Comparison of ENCODE assay signal across 26 mouse cellular contexts in the genomic region with DNA sequence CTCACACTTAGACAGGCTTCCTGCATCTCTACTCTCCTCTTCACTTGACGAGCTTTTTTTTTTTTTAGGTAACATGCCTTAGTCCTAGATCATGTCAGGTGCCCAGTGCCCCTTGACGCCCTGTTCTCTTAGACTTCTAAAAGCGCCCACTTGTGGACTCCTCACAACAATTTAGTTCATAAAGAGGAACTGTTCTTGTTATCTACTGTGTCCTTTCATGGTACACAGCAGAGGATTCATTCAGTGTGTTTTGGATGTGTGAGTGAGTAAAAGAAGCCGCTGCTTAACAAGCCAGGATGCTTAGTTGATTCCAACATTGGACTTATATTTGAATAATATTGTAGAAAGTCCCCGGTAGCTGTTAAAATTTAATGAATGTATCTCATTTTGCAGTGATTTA. TPM values are rescaled to one million over a fixed set of nuclear protein-coding genes. Genes with fewer than 3 reads are reported as not detected.
"Had no signal": no experiment of that assay in that cellular context is flagged by ENCODE, and none has a peak within 500 bp of the region (broad histone marks: within the 10 kb centered on the region; RNA-seq: fewer than 3 reads in every experiment).

No protein-coding gene starts in this region.

- H3K4me3 ChIP-seq: embryonic facial prominence, embryonic 10.5 days; embryonic facial prominence, embryonic 12.5 days; embryonic facial prominence, embryonic 13.5 days; embryonic facial prominence, embryonic 15.5 days; erythroblast, embryonic 14.5 days; forebrain, embryonic 10.5 days; forebrain, embryonic 12.5 days; forebrain, embryonic 13.5 days; forebrain, embryonic 15.5 days; gastrocnemius, adult 2 months; heart, adult 2 months had no signal

- H3K27ac ChIP-seq: embryonic facial prominence, embryonic 10.5 days; embryonic facial prominence, embryonic 12.5 days; embryonic facial prominence, embryonic 13.5 days; embryonic facial prominence, embryonic 15.5 days; forebrain, embryonic 10.5 days; forebrain, embryonic 12.5 days; forebrain, embryonic 13.5 days; forebrain, embryonic 15.5 days; gastrocnemius, adult 2 months; heart, adult 2 months had no signal

- H3K9me3 ChIP-seq: embryonic facial prominence, embryonic 10.5 days; embryonic facial prominence, embryonic 12.5 days; embryonic facial prominence, embryonic 13.5 days; embryonic facial prominence, embryonic 15.5 days; forebrain, embryonic 10.5 days; forebrain, embryonic 12.5 days; forebrain, embryonic 13.5 days; forebrain, embryonic 15.5 days had no signal

- H3K27me3 ChIP-seq: embryonic facial prominence, embryonic 12.5 days; embryonic facial prominence, embryonic 13.5 days; embryonic facial prominence, embryonic 15.5 days; forebrain, embryonic 12.5 days; forebrain, embryonic 13.5 days; forebrain, embryonic 15.5 days had no signal

- DNase-seq: cerebellum, adult 9-10 months; cerebellum, adult 9-11 months; cerebellum, postnatal 10 days; cerebellum, postnatal 14 days; cerebellum, postnatal 25 days; cerebellum, postnatal 36 days; embryo, embryonic 11 days; forebrain, postnatal 0 days; gastrocnemius, adult 2 months; gastrocnemius, postnatal 10 days; gastrocnemius, postnatal 14 days; gastrocnemius, postnatal 25 days; gastrocnemius, postnatal 36 days; heart, adult 18-20 months; heart, adult 2 months had no signal

- H3K9ac ChIP-seq: embryonic facial prominence, embryonic 12.5 days; embryonic facial prominence, embryonic 13.5 days; embryonic facial prominence, embryonic 15.5 days; forebrain, embryonic 12.5 days; forebrain, embryonic 13.5 days; forebrain, embryonic 15.5 days; forebrain, postnatal 0 days had no signal

RNA-seq across cellular contexts. Expression of a gene that starts 38.9 kb away (rescaled TPM):
- total RNA-seq: common myeloid progenitor, adult 5-6 weeks; granulocyte monocyte progenitor cell, adult 5-6 weeks had no signal
- polyA plus RNA-seq: erythroblast, embryonic 14.5 days had no signal
